Mouse (Mus musculus): Measurements from ENCODE around the gene Rnf145. TPM values are rescaled to one million over a fixed set of nuclear protein-coding genes. Genes with fewer than 3 reads are reported as not detected.

The Rnf145 gene
- polyA plus RNA-seq, 1 experiment from 2014 or later: 61.4 TPM

DNA sequence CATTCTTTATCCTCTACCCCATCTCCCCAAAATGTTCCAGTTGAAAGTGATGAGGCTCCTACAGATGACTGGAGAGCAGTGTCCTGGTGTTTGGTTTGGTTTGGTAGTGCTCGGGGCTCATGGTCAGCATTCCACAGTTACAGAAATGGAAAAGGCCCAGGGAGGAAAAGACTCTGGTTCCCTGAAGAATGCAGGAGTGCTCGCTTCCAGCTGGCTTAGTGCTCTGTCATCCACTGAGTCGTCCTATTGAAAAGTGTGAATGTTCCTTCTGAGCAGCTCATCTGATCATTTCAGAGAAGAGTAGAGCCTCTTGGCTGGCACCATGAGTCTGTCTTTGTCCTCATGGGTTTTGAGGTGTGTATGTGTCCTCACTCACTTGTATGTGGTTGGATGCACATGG lies 19.3 kb downstream of the Rnf145 start:
- no peaks in the 10 kb centered on the region for H3K9me3 ChIP-seq (replicated peaks; ENCODE audit: low read length)
- no peak overlapping the region for H3K9ac ChIP-seq (ENCODE audit: low read depth, low read length)
- no peak for TF ChIP-seq CTCF (IDR thresholded peaks at IDR 0.05; ENCODE audit: low read depth)
- ATAC-seq (replicated peaks; ENCODE audit: low FRiP score, low read depth): no peak
- no peak overlapping the region for H3K4me2 ChIP-seq (ENCODE audit: low read length)
- no peak for DNase-seq (ENCODE audit: low spot score)
- H3K36me3 ChIP-seq (ENCODE audit: insufficient read depth, low read length): peaks cover 11% of the 10 kb centered on the region; the same call in 1 of the 2 replicates
- 82% methylated on average over 3 of the region's 3 CpGs for WGBS
- H3K4me3 ChIP-seq (replicated peaks; ENCODE audit: low read depth, low read length): no peak overlapping the region
- H3K4me1 ChIP-seq (replicated peaks; ENCODE audit: insufficient read depth, low read length): no peaks in the 10 kb centered on the region
- no peaks in the 10 kb centered on the region for H3K27me3 ChIP-seq (ENCODE audit: insufficient read depth, low read length)
- H3K27ac ChIP-seq: no peak overlapping the region

DNA sequence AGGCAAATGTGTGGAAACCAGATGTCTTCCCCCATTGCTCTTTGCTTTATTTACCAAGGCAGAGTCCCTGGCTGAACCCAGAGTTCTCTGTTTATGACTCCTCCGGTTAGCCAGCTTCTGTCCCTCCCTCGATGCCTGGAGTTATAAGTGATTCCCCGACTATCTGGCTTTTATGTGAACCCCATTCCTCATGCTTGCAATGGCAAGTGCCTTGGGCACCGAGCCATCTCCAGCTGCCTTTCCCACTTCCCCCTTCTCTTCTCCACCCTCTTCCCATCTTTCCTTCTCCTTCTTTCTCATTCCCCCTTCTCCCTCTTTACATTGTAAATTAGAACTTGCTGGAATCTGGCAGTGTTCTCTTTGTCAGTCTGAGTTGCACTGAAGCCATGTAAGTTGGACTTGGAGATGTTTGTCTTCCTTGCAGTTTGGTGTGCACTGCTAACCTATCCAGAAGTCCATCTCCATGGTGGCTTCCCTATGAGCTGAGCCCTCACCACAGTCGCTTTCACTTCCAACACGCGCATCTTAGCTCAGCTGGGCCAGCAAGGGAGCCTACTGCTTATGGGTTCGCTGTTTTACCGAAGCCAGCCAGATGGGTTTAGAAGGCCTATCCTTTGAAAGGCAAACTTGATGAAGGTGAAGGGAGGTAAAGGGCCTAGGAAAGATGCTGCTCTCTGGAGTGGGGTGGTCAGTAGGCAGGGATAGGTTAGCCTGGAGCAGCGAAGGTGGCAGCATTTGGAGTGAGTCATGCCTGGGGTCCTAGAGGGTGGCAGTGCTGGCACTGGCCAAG lies 19.9 kb downstream of the Rnf145 start:
- no peaks in the 10 kb centered on the region for H3K9me3 ChIP-seq (replicated peaks; ENCODE audit: low read length)
- H3K4me1 ChIP-seq (replicated peaks; ENCODE audit: insufficient read depth, low read length): peaks cover 2% of the 10 kb centered on the region; the same call in 1 of the 2 replicates
- no peaks in the 10 kb centered on the region for H3K27me3 ChIP-seq (ENCODE audit: insufficient read depth, low read length)
- H3K4me3 ChIP-seq (replicated peaks; ENCODE audit: low read depth, low read length): no peak overlapping the region
- DNase-seq (ENCODE audit: low spot score) (no peak), ATAC-seq (replicated peaks; ENCODE audit: low FRiP score, low read depth) (no peak)
- H3K27ac ChIP-seq: no peak overlapping the region
- no peak overlapping the region for H3K9ac ChIP-seq (ENCODE audit: low read depth, low read length)
- no peak overlapping the region for H3K4me2 ChIP-seq (ENCODE audit: low read length)
- TF ChIP-seq CTCF (IDR thresholded peaks at IDR 0.05; ENCODE audit: low read depth): no peak
- 84% methylated on average over 10 of the region's 10 CpGs for WGBS
- H3K36me3 ChIP-seq (ENCODE audit: insufficient read depth, low read length): peaks cover 5% of the 10 kb centered on the region; the same call in 1 of the 2 replicates

DNA sequence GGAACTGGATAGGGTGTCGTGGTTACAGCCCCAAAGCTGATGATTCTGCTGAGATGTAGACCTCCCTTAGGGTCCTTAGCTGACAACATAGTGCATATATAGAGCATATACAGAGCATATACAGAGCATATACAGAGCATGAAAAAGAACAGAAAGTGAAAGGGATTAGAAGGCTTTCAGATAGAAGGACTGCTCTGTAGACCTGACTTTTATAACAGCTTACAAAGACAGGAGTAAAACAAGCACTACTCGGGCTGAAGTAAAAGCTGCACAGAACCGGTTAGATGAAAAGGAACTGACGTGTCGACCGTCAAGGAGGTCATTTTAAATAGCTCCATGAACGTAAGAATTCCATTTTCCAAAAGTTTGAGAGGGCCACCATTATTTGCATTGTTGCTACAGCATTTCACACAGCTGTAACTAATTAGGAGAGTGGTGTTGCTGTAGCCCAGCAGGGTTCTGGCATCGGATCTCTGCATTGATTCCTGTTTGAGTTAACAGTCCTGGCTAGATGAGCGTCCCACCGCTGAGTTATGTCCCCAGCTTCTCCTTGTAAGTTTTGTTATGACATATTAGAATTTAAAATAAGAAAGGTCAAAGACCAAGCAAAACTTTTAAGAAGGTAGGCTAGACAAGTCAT lies 20.6 kb downstream of the Rnf145 start:
- Histone ChIP-seq H3K4me1 (replicated peaks; ENCODE audit: insufficient read depth, low read length) (peaks cover 4% of the 10 kb centered on the region; the same call in 1 of the 2 replicates), H3K9me3 (replicated peaks; ENCODE audit: low read length) (no peaks in the 10 kb centered on the region), H3K27ac (no peak overlapping the region), H3K4me3 (replicated peaks; ENCODE audit: low read depth, low read length) (no peak overlapping the region), H3K9ac (ENCODE audit: low read depth, low read length) (no peak overlapping the region), H3K4me2 (ENCODE audit: low read length) (no peak overlapping the region), H3K27me3 (ENCODE audit: insufficient read depth, low read length) (no peaks in the 10 kb centered on the region), H3K36me3 (ENCODE audit: insufficient read depth, low read length) (0 out of 2 replicates have a peak, but pooled peaks cover 5% of the 10 kb centered on the region)
- TF ChIP-seq CTCF (IDR thresholded peaks at IDR 0.05; ENCODE audit: low read depth): no peak
- DNase-seq (ENCODE audit: low spot score) (no peak), ATAC-seq (replicated peaks; ENCODE audit: low FRiP score, low read depth) (no peak)
- WGBS: 74% methylated on average over 10 of the region's 10 CpGs

DNA sequence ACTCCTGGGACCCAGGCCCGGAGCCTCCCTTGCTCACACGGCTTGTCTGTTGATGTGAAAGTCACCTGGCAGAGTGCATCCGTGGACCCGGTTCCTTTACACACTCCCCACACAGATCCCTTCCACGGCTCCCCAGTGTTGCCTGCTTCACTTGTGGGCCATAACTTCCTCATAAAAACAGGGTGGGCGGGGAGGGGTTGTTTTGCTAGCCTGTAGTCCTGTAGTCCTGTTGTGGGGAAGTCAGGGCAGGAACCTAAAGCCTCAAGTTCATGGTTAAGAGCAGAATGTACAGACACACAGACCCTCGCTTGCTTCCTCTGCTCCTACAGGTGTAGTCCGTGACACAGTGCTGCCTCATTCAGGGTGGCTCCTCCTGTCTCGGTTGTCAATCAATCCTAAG lies 21.5 kb downstream of the Rnf145 start:
- H3K4me2 ChIP-seq (ENCODE audit: low read length): no peak overlapping the region
- no peak overlapping the region for H3K9ac ChIP-seq (ENCODE audit: low read depth, low read length)
- H3K36me3 ChIP-seq (ENCODE audit: insufficient read depth, low read length): 0 out of 2 replicates have a peak, but pooled peaks cover 8% of the 10 kb centered on the region
- no peaks in the 10 kb centered on the region for H3K27me3 ChIP-seq (ENCODE audit: insufficient read depth, low read length)
- WGBS: 88% methylated on average over 9 of the region's 9 CpGs
- no peak for ATAC-seq (replicated peaks; ENCODE audit: low FRiP score, low read depth)
- H3K27ac ChIP-seq: no peak overlapping the region
- no peaks in the 10 kb centered on the region for H3K9me3 ChIP-seq (replicated peaks; ENCODE audit: low read length)
- H3K4me3 ChIP-seq (replicated peaks; ENCODE audit: low read depth, low read length): no peak overlapping the region
- TF ChIP-seq CTCF (IDR thresholded peaks at IDR 0.05; ENCODE audit: low read depth): no peak
- H3K4me1 ChIP-seq (replicated peaks; ENCODE audit: insufficient read depth, low read length): peaks cover 4% of the 10 kb centered on the region; the same call in 1 of the 2 replicates
- DNase-seq (ENCODE audit: low spot score): no peak

DNA sequence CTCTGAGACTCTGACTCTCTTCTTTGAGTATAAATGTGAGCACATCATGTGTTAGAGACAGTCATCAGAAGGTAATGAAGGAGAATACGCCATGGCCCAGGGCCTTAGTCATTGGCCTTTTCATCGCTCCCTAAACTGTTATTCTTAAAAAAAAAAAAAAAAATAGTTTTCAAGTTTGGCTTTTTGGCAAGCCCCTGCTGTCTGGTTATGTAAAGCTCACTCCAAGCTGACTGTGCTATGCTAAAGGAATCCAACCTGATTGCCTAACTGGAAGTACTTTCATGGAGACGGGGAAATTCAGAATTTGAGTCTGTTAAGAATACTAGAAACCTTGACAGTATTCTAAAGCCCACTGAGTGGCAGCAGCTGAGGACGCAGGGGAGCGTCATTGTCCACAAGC lies 22.5 kb downstream of the Rnf145 start:
- no peak for DNase-seq (ENCODE audit: low spot score)
- no peak overlapping the region for H3K27ac ChIP-seq
- H3K4me3 ChIP-seq (replicated peaks; ENCODE audit: low read depth, low read length): no peak overlapping the region
- no peaks in the 10 kb centered on the region for H3K27me3 ChIP-seq (ENCODE audit: insufficient read depth, low read length)
- H3K9me3 ChIP-seq (replicated peaks; ENCODE audit: low read length): no peaks in the 10 kb centered on the region
- no peak for ATAC-seq (replicated peaks; ENCODE audit: low FRiP score, low read depth)
- H3K36me3 ChIP-seq (ENCODE audit: insufficient read depth, low read length): 0 out of 2 replicates have a peak, but pooled peaks cover 13% of the 10 kb centered on the region
- TF ChIP-seq CTCF (IDR thresholded peaks at IDR 0.05; ENCODE audit: low read depth): no peak
- H3K4me2 ChIP-seq (ENCODE audit: low read length): no peak overlapping the region
- H3K4me1 ChIP-seq (replicated peaks; ENCODE audit: insufficient read depth, low read length): peaks cover 4% of the 10 kb centered on the region; the same call in 1 of the 2 replicates
- 84% methylated on average over 5 of the region's 5 CpGs for WGBS
- H3K9ac ChIP-seq (ENCODE audit: low read depth, low read length): no peak overlapping the region

DNA sequence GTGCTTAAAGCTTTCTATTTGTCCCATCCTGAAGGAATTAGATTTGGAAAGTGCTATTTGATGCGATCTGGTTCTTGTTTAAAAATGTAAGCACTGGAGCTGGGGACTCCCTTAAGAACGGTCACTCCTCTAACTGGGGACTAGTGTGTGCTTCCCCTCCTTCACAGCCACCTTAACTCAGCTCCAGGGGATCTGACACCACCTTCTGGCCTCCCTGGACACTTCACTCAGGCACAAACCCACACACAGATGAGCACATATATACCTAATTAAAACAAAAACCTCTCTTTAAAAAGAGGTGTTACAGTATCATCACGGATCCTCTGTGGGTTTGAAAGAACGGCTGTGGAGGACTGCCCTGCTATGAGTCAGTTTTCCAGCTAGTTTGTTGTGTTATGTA lies 23.0 kb downstream of the Rnf145 start:
- DNase-seq (ENCODE audit: low spot score): no peak
- Histone ChIP-seq H3K9me3 (replicated peaks; ENCODE audit: low read length) (no peaks in the 10 kb centered on the region), H3K36me3 (ENCODE audit: insufficient read depth, low read length) (0 out of 2 replicates have a peak, but pooled peaks cover 13% of the 10 kb centered on the region), H3K4me2 (ENCODE audit: low read length) (no peak overlapping the region), H3K9ac (ENCODE audit: low read depth, low read length) (no peak overlapping the region), H3K27me3 (ENCODE audit: insufficient read depth, low read length) (no peaks in the 10 kb centered on the region), H3K27ac (no peak overlapping the region), H3K4me3 (replicated peaks; ENCODE audit: low read depth, low read length) (no peak overlapping the region), H3K4me1 (replicated peaks; ENCODE audit: insufficient read depth, low read length) (peaks cover 4% of the 10 kb centered on the region; the same call in 1 of the 2 replicates)
- WGBS: 80% methylated on average over 4 of the region's 4 CpGs
- ATAC-seq (replicated peaks; ENCODE audit: low FRiP score, low read depth): no peak
- TF ChIP-seq CTCF (IDR thresholded peaks at IDR 0.05; ENCODE audit: low read depth): peak; percentile 36; the same call in 1 of the 2 replicates
